Mouse (Mus musculus): ENCODE results near the gene Clybl. TPM values are rescaled to one million over a fixed set of nuclear protein-coding genes. Genes with fewer than 3 reads are reported as not detected.

Gene Clybl
- polyA plus RNA-seq, 1 experiment from 2014 or later: 13.6 TPM

DNA sequence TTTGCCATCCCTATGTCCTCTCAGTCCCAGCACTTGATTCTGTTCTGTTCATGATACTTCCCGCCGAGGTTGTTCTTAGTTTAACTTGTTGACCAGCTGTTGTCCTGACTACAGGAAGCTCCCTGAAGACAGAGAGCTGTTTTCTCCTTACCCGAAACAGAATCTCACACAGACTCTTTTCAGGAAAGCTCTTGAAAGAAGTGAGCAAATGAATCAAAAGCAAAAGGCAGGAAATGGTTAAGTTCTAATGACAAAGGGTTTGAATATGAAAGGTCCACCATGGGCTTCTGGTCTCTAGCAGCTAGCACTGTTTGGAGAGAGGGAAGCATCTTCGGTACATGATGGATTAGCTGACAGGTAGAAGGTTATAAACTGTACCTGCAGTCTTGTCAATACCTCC lies 175.8 kb downstream of the Clybl start:
- WGBS: 81% methylated on average over 4 of the region's 4 CpGs
- no peaks in the 10 kb centered on the region for H3K36me3 ChIP-seq
- H3K27ac ChIP-seq: no peak overlapping the region
- H3K4me2 ChIP-seq (replicated peaks): no peak overlapping the region
- H3K4me1 ChIP-seq: peaks cover 7% of the 10 kb centered on the region; the same call in 1 of the 2 replicates
- no peak overlapping the region for H3K9ac ChIP-seq
- no peak for ATAC-seq (ENCODE audit: low FRiP score, low read depth)
- peaks cover 20% of the 10 kb centered on the region for H3K27me3 ChIP-seq
- H3K4me3 ChIP-seq: no peak overlapping the region
- no peaks in the 10 kb centered on the region for H3K9me3 ChIP-seq

DNA sequence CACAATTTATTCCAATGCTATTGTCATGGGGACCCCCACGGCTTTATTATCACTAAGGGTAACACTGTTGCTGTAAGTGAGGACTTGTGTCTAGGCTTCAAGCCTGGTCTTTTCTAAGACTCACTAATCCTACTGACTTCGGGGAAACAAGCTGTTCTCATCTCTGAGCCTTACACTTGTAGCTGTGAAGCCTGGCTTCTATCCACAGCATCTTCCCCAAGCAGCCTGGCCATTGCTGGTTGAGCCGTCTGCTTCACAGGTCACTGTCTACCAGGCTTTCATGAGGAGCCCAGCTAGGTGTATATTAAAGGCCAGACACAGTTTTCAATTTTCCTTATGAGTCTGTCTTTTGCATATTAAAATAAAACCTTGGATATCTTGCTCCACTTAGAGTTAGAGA lies 177.1 kb downstream of the Clybl start:
- H3K4me1 ChIP-seq: peaks cover 7% of the 10 kb centered on the region; the same call in 1 of the 2 replicates
- H3K4me3 ChIP-seq: no peak overlapping the region
- peaks cover 33% of the 10 kb centered on the region for H3K27me3 ChIP-seq
- no peak overlapping the region for H3K9ac ChIP-seq
- no peaks in the 10 kb centered on the region for H3K9me3 ChIP-seq
- 72% methylated on average over 3 of the region's 3 CpGs for WGBS
- no peak overlapping the region for H3K4me2 ChIP-seq (replicated peaks)
- no peaks in the 10 kb centered on the region for H3K36me3 ChIP-seq
- H3K27ac ChIP-seq: no peak overlapping the region
- ATAC-seq (ENCODE audit: low FRiP score, low read depth): no peak

DNA sequence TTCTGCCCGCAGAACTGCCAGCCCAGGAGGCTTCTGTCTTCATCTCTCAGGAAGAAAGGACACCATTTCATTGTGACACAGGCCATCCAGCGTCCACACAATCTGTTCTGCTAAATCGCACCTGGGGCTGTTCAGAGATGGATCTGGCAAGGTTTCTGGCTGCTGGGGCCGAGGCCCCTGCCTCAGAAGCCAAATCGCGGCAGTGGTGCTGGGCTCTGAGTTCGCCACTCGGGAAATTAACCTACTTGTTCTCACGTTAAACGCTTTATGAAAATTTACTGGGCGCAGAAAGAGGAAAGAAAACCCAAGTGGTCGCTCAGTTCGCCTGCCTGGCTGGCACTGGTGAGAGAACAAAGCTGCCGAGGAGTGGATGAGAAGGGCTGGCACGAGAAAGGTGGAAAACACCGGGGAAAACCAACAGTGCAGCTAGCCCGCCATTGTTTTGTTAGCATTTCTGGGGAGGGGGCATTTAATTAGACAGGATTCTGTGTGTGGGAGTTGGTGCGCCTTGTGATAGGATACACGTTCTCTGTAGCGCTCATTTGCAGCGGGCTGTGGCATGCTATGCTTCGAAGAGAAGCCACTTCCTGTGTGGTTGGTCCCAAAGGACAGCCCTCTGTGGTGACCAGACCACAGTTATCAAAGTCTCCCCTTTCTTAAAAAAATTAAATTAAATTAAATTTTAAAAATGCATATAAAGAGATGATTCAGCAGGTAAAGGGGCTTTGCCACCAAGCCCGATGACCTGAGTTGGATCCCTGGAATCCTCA lies 177.8 kb downstream of the Clybl start:
- H3K27me3 ChIP-seq: peaks cover 40% of the 10 kb centered on the region
- no peak for ATAC-seq (ENCODE audit: low FRiP score, low read depth)

DNA sequence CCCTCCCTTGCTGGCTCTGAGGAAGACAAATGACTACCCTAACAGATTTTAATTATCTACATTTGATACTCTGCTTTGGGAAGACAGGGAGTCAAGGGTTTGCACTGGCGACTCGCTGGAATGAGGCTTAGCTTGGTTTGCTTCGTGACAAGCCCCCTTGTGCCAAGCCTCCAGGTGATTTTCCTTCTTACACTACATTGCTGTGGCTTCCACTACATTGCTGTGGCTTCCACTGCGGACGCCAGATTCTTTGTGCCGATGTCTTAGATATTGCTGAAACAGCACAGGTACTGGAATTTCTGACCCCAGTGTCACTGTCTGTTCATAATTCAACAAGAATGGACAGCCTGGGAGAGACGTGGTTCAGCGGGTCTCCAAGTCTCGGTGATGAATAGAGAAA lies 180.3 kb downstream of the Clybl start:
- Histone ChIP-seq H3K9me3 (no peaks in the 10 kb centered on the region), H3K4me3 (no peak overlapping the region), H3K27ac (no peak overlapping the region), H3K9ac (no peak overlapping the region), H3K4me1 (peaks cover 7% of the 10 kb centered on the region; the same call in 1 of the 2 replicates), H3K27me3 (peaks cover 51% of the 10 kb centered on the region), H3K4me2 (replicated peaks) (no peak overlapping the region), H3K36me3 (no peaks in the 10 kb centered on the region)
- WGBS: 81% methylated on average over 9 of the region's 9 CpGs
- ATAC-seq (ENCODE audit: low FRiP score, low read depth): no peak

More for the DNA sequence above, 177.8 kb downstream of the Clybl start:
- Histone ChIP-seq H3K9ac (no peak overlapping the region), H3K4me2 (replicated peaks) (no peak overlapping the region), H3K36me3 (no peaks in the 10 kb centered on the region), H3K4me3 (no peak overlapping the region), H3K27ac (no peak overlapping the region), H3K9me3 (no peaks in the 10 kb centered on the region), H3K4me1 (peaks cover 7% of the 10 kb centered on the region; the same call in 1 of the 2 replicates)
- 70% methylated on average over 23 of the region's 23 CpGs for WGBS

DNA sequence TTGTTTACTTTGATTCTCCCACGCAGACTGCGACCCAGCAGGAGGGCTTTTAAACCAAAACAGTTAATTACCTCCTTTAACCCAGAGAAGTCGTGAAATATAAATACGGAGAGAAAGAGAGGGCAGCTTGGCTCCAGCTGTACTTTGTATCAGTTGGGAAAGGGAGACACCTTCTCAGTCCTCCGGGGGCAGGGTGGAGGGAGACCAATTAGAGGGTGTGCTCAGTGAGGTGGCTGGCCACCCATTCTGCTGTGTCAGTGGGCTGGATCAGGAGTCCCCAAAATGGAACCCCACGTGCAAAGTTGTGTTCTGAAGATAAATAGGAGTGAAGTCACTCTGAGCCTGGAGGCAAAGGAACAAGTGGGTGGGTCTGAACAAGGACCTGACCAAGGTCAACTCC lies 181.7 kb downstream of the Clybl start:
- Histone ChIP-seq H3K4me2 (replicated peaks) (no peak overlapping the region), H3K27ac (no peak overlapping the region), H3K4me3 (no peak overlapping the region), H3K36me3 (no peaks in the 10 kb centered on the region), H3K27me3 (peaks cover 58% of the 10 kb centered on the region), H3K9ac (no peak overlapping the region), H3K9me3 (no peaks in the 10 kb centered on the region), H3K4me1 (peaks cover 10% of the 10 kb centered on the region)
- no peak for ATAC-seq (ENCODE audit: low FRiP score, low read depth)
- WGBS: 8% methylated on average over 6 of the region's 6 CpGs

DNA sequence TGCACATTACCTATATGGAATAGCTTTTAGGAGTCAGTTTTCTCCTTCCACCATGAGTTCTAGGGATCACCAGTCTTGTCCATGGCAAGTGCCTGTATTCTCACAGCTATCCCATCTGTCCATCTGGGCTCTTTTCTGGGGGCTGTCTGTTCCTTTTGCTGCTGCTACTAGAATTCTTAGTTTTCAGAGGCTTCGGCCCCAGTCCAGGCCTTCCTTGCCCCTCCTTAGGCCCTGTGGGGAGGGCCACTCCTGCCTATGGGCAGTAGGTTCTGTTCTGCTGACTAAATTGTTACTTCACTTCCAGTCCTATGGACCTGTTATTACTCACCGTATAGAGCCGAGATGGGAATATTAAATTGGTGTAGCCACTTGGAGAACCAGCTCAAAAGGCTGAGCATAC lies 182.5 kb downstream of the Clybl start:
- H3K4me3 ChIP-seq: no peak overlapping the region
- no peak overlapping the region for H3K27ac ChIP-seq
- 87% methylated on average over 3 of the region's 3 CpGs for WGBS
- no peaks in the 10 kb centered on the region for H3K9me3 ChIP-seq
- peaks cover 59% of the 10 kb centered on the region for H3K27me3 ChIP-seq
- no peak for ATAC-seq (ENCODE audit: low FRiP score, low read depth)
- no peaks in the 10 kb centered on the region for H3K36me3 ChIP-seq
- peaks cover 9% of the 10 kb centered on the region for H3K4me1 ChIP-seq
- no peak overlapping the region for H3K9ac ChIP-seq
- no peak overlapping the region for H3K4me2 ChIP-seq (replicated peaks)

DNA sequence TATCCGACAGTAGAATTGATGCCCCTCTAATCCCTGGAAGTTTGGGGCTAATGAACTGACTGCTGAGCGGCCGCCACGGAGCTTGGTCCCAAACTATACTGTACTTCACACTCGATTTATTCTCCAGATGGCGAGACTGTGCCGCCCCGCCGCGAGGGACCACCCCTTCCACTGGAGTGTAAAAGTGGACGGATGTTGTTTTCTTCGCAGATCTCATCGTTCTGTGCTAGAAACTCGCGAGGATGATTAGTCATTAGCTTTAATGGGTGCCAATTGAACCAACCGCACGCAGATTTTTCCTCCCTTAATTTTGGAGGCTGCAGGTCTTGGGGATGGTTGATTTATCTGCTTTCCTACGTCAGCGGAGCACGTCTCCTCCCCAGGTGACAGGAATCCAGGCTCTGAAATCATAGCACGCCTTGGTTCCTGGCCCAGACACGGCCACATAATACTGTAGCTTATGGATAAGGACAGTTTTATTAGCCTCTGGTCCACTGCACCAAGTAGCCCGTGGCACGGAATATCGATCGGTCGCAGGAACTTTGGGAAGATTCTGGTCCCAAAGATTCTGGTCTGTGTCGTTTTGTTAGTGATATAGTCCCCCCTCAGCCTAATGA lies 185.9 kb downstream of the Clybl start:
- peaks cover 8% of the 10 kb centered on the region; the same call in 1 of the 2 replicates for H3K4me1 ChIP-seq

DNA sequence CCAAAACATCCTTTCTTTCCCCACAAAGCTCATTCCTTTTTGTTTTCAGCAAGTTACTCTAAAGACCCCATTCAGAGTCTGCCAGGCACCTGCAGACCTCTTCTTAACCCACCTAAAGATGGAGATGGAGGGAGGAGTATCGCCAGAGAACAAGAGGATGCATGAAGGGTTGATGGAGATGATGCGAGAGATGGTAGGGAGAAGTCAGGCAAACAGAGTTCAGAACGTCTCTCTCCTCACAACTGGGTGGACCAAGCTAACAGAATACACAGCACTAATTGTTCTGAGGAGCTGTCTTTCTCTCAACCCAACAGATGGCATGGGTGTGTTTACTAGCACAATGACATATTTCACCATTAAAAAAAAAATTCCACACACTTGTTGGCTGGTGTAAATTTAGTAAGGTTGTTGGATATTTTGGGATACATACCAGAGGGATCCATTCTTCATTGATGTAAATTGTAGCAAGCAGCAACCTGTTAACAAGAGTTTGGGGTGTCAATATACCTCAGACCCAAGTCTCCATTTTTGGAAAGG lies 186.4 kb downstream of the Clybl start:
- Histone ChIP-seq H3K4me3 (no peak overlapping the region), H3K4me1 (peaks cover 8% of the 10 kb centered on the region; the same call in 1 of the 2 replicates), H3K4me2 (replicated peaks) (no peak overlapping the region), H3K9me3 (no peaks in the 10 kb centered on the region), H3K9ac (no peak overlapping the region), H3K27ac (no peak overlapping the region), H3K27me3 (peaks cover 62% of the 10 kb centered on the region), H3K36me3 (no peaks in the 10 kb centered on the region)
- ATAC-seq (ENCODE audit: low FRiP score, low read depth): no peak
- 76% methylated on average over 3 of the region's 3 CpGs for WGBS

More for the DNA sequence above, 185.9 kb downstream of the Clybl start:
- no peak for ATAC-seq (ENCODE audit: low FRiP score, low read depth)
- no peak overlapping the region for H3K4me3 ChIP-seq
- 59% methylated on average over 28 of the region's 28 CpGs for WGBS
- peaks cover 63% of the 10 kb centered on the region for H3K27me3 ChIP-seq
- peak overlapping the region; percentile 47 for H3K4me2 ChIP-seq (replicated peaks)
- no peak overlapping the region for H3K9ac ChIP-seq
- H3K27ac ChIP-seq: no peak overlapping the region
- H3K9me3 ChIP-seq: no peaks in the 10 kb centered on the region
- no peaks in the 10 kb centered on the region for H3K36me3 ChIP-seq

DNA sequence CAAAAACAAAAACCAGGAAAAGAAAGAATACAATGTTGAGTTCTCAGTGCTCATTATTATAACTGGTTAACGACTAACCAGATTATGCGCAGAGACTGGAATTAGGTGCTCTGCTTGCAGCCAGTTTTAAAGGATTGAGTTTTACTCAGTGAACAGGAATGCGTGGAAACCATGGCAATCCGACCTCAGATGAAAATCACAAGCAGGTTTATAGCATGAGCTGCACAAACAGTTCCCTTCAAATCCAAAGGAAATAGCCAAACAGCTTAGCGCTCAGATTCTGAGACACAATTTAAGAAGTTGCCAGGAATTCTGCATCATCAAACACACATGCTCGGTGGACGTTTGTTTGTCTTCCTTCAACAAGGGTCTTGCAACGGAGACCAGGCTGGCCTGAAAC lies 187.0 kb downstream of the Clybl start:
- ATAC-seq (ENCODE audit: low FRiP score, low read depth): no peak
- Histone ChIP-seq H3K4me2 (replicated peaks) (no peak overlapping the region), H3K9ac (no peak overlapping the region), H3K27ac (no peak overlapping the region), H3K36me3 (no peaks in the 10 kb centered on the region), H3K9me3 (no peaks in the 10 kb centered on the region), H3K27me3 (peaks cover 62% of the 10 kb centered on the region), H3K4me3 (no peak overlapping the region), H3K4me1 (peaks cover 9% of the 10 kb centered on the region; the same call in 1 of the 2 replicates)
- 46% methylated on average over 8 of the region's 8 CpGs for WGBS

DNA sequence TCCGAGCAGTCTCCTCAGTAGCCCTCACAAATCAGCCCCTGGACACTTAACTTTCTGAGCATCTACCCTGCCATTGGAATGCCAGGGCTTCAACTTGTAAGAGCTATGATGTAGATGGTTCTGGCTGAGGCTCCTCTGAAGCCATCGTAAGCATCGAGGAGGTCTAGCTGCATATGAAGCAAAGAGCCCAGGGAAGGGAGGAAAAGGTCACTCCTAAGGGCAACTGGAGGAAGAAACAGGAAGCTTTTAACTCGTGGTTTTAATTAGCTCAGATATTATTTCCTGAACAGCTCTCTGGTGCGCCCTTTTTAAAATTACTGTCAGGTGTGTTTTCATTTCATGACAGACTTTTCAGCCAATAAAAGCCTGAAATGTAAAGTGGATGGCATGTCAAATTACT lies 190.5 kb downstream of the Clybl start:
- H3K4me2 ChIP-seq (replicated peaks): no peak overlapping the region
- H3K36me3 ChIP-seq: no peaks in the 10 kb centered on the region
- WGBS: 21% methylated on average over 5 of the region's 5 CpGs
- ATAC-seq (ENCODE audit: low FRiP score, low read depth): no peak
- H3K27me3 ChIP-seq: peaks cover 69% of the 10 kb centered on the region
- H3K27ac ChIP-seq: no peak overlapping the region
- H3K4me1 ChIP-seq: peaks cover 17% of the 10 kb centered on the region; the same call in 1 of the 2 replicates
- no peak overlapping the region for H3K4me3 ChIP-seq
- H3K9ac ChIP-seq: no peak overlapping the region
- H3K9me3 ChIP-seq: no peaks in the 10 kb centered on the region

DNA sequence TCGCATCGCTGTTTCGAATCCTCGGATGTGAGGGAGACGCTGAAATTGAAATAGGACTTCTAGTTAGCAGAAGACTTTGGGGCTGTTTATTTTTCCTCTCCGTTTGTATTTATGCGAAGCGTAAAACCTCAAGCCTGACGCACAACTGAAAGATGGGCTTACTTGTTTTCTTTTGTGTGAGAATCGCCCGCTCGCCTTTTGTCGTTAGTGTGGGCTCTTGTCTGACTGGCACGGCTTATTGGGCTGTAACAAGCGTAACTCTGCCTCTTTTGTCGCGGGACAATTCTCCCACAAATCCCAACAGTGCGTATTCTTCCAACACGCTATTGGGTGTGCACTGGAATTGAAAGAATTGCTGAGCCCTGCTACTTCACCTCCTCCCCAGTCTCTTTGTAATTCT lies 192.0 kb downstream of the Clybl start:
- 31% methylated on average over 19 of the region's 19 CpGs for WGBS
- Histone ChIP-seq H3K27ac (no peak overlapping the region), H3K4me3 (0 out of 2 replicates have a peak overlapping the region, but pooled peaks have one; percentile 0), H3K9me3 (no peaks in the 10 kb centered on the region), H3K9ac (no peak overlapping the region), H3K4me2 (replicated peaks) (peak overlapping the region; percentile 43), H3K36me3 (no peaks in the 10 kb centered on the region), H3K27me3 (peaks cover 72% of the 10 kb centered on the region), H3K4me1 (0 out of 2 replicates have a peak, but pooled peaks cover 14% of the 10 kb centered on the region)
- ATAC-seq (ENCODE audit: low FRiP score, low read depth): no peak

DNA sequence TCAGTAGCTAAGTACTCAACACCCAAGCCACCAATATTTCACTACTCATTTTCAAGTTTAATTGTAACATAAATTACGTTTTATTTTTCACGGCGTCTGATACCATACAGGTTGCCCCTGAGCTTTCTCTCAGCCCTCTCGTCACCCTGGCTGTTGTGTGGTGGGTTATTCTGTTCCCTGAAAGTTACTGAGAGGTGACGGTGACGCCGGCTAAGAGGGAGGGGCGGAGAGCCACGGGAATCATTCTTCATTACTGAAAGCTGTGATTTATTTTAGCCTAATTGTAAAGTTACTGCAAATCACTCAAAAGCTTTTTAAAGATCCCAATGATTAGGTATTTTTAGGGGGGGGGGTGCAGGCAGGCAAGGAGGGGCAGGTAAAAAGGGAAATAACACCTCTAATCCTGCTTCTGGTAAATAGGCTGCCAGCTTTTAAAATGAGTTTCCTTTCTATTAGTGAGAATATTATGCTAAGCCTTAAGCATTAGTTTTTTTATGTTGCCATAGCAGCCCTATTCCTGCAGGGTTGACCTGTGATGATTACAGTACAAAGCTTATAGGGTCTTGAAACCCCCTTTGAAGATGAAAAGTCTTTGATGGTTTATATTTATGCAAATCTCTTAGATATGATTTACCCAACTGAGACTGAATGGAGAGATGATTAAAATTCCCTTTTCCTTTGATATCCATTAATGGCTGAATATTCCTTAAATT lies 192.9 kb downstream of the Clybl start:
- 6% methylated on average over 9 of the region's 9 CpGs for WGBS
- Histone ChIP-seq H3K9ac (no peak overlapping the region), H3K4me2 (replicated peaks) (peak overlapping the region; percentile 31; the same call in 1 of the 2 replicates), H3K4me1 (0 out of 2 replicates have a peak, but pooled peaks cover 14% of the 10 kb centered on the region), H3K9me3 (no peaks in the 10 kb centered on the region), H3K27me3 (peaks cover 70% of the 10 kb centered on the region), H3K36me3 (no peaks in the 10 kb centered on the region), H3K27ac (no peak overlapping the region), H3K4me3 (no peak overlapping the region)
- no peak for ATAC-seq (ENCODE audit: low FRiP score, low read depth)

All from limb, embryonic 13.5 days (tissue).